In the genomic region with DNA sequence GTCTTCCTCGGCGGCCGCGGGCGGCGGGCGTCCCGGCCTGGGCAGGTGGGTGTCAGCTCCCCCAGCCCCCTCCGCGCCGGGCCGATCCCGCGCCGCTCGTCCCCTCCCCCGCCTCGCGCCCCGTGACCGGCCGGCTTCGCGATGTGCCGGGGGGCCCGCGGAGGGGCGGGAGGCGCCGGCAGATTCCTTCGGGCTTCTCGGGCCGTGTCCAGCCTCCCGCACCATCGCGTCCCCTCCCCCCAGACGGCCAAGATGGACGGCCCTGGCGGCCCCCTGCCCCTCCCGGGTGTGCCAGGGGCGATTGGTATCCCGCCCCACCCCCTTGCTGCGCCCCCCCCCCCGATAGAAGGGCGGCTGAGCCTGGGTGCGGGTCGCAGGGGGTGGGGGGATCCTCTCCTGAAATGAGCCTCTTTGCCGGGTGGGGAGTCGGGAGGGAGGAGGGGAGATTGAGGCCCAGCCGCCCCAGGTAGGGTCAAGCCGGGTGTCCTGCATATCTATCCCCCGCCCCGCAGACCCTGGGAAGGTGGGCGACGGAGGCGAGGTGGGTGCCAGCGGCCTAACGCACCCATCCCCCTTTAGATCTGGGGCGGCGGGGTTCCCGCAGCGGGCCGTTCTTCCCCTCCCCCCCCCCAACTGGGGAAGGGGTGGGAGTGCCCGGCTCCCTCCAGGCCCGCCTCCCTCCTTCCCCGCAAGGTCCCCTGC, we compare ENCODE assay signal across 8 mouse cellular contexts. TPM values are rescaled to one million over a fixed set of nuclear protein-coding genes. Genes with fewer than 3 reads are reported as not detected.
DNase-seq lines count a peak whose midpoint lies in the region; ATAC-seq and TF ChIP-seq lines count a peak whose summit lies in the region.

No protein-coding gene starts in this region.

- H3K36me3 ChIP-seq in G1E (replicated peaks) = peaks cover 26% of the 10 kb centered on the region
- no peaks in the 10 kb centered on the region; the same call in 1 of the 2 replicates for H3K36me3 ChIP-seq in embryonic facial prominence, embryonic 15.5 days
- peaks cover 1% of the 10 kb centered on the region; the same call in 1 of the 2 replicates for H3K36me3 ChIP-seq in heart, embryonic 15.5 days

- TF ChIP-seq CTCF in G1E (IDR thresholded peaks at IDR 0.05; ENCODE audit: low read depth, low read length) = no peak

- H3K4me2 ChIP-seq in embryonic facial prominence, embryonic 15.5 days (replicated peaks) = peak overlapping the region; percentile 73
- peak overlapping the region; percentile 83 for H3K4me2 ChIP-seq in heart, embryonic 15.5 days

- H3K27ac ChIP-seq in embryonic facial prominence, embryonic 15.5 days (replicated peaks) = peak overlapping the region; percentile 95
- H3K27ac ChIP-seq in heart, embryonic 15.5 days = peak overlapping the region; percentile 98

- WGBS in embryonic facial prominence, embryonic 15.5 days = under 1% methylated on average over 55 of the region's 66 CpGs
- under 1% methylated on average over 48 of the region's 66 CpGs for WGBS in heart, embryonic 15.5 days

- peak; percentile 44 for DNase-seq in G1E (ENCODE audit: low spot score)
- DNase-seq in adrenal gland, postnatal 25 days = peak; percentile 65
- peak; percentile 24 to 33 for DNase-seq in left cerebral cortex, postnatal 36 days (ENCODE audit: low spot score in 2 of 2)
- DNase-seq in mesoderm, embryonic 11.5 days (ENCODE audit: low read depth, low spot score) = peak; percentile 62
- DNase-seq in spleen, postnatal 4 days (ENCODE audit: low spot score in 2 of 2) = peak; percentile 42 to 78
- DNase-seq in layer of hippocampus, adult 9-11 months = no peak

- peak overlapping the region; percentile 90 for H3K4me3 ChIP-seq in G1E (ENCODE audit: low read depth, low read length)
- H3K4me3 ChIP-seq in embryonic facial prominence, embryonic 15.5 days (replicated peaks) = peak overlapping the region; percentile 97
- peak overlapping the region; percentile 82 for H3K4me3 ChIP-seq in heart, embryonic 15.5 days

- H3K9me3 ChIP-seq in G1E (replicated peaks) = no peaks in the 10 kb centered on the region
- H3K9me3 ChIP-seq in embryonic facial prominence, embryonic 15.5 days (replicated peaks) = no peaks in the 10 kb centered on the region
- no peaks in the 10 kb centered on the region for H3K9me3 ChIP-seq in heart, embryonic 15.5 days (replicated peaks)

- no peak for ATAC-seq in G1E (ENCODE audit: extremely low read depth, insufficient number of reproducible peaks, low FRiP score, poor library complexity, severe bottlenecking)
- peak; percentile 43 for ATAC-seq in embryonic facial prominence, embryonic 15.5 days (ENCODE audit: insufficient number of reproducible peaks, low FRiP score, low TSS enrichment, low read depth)
- ATAC-seq in heart, embryonic 15.5 days (replicated peaks; ENCODE audit: insufficient number of reproducible peaks, insufficient read depth, low FRiP score, low read depth) = peak; percentile 51

- intact Hi-C loops in left cerebral cortex, postnatal 36 days (cut with DNase I) = loop anchor here (5.0 kb wide), 2 partner anchors 55 to 130 kb away; no protein-coding TSS in a partner anchor

- peaks cover 43% of the 10 kb centered on the region for H3K4me1 ChIP-seq in G1E (ENCODE audit: insufficient read depth, low read depth, low read length)
- peaks cover 24% of the 10 kb centered on the region for H3K4me1 ChIP-seq in embryonic facial prominence, embryonic 15.5 days
- H3K4me1 ChIP-seq in heart, embryonic 15.5 days (replicated peaks) = peaks cover 35% of the 10 kb centered on the region

- peak overlapping the region; percentile 90 for H3K9ac ChIP-seq in embryonic facial prominence, embryonic 15.5 days
- H3K9ac ChIP-seq in heart, embryonic 15.5 days = peak overlapping the region; percentile 98

- H3K27me3 ChIP-seq in G1E (ENCODE audit: insufficient read depth, low read length) = no peaks in the 10 kb centered on the region
- H3K27me3 ChIP-seq in embryonic facial prominence, embryonic 15.5 days = no peaks in the 10 kb centered on the region
- H3K27me3 ChIP-seq in heart, embryonic 15.5 days = no peaks in the 10 kb centered on the region

RNA-seq across cellular contexts. Expression of a gene that starts 1.2 kb away (rescaled TPM):
- total RNA-seq in G1E (2014; fragmentation: Nextera tagmentation) (132 and 151 TPM in 2 replicates), G1E (2017) (30.0 and 38.0 TPM in 2 replicates)
- polyA plus RNA-seq in G1E (2012) = 42.3 and 57.5 TPM in 2 replicates
- total RNA-seq in adrenal gland, postnatal 25 days (2021) = 172 and 216 TPM in 2 replicates
- 60.5 and 65.2 TPM in 2 replicates for polyA plus RNA-seq in embryonic facial prominence, embryonic 15.5 days (2015; fragmentation: Nextera tagmentation; extraction: Ambion mirVana)
- polyA plus RNA-seq in heart, embryonic 15.5 days (2015; fragmentation: Nextera tagmentation; extraction: Ambion mirVana) = 59.4 and 63.7 TPM in 2 replicates
- total RNA-seq in left cerebral cortex, postnatal 36 days (2021) = 100 to 1,000 TPM; 204 to 251 TPM

RNA-seq across cellular contexts. Expression of a gene that starts 52.0 kb away (rescaled TPM):
- 29.9 and 30.0 TPM in 2 replicates for total RNA-seq in G1E (2014; fragmentation: Nextera tagmentation)
- 63.4 and 70.1 TPM in 2 replicates for total RNA-seq in G1E (2017)
- polyA plus RNA-seq in G1E (2012) = 10.6 and 12.8 TPM in 2 replicates
- 55.1 and 64.3 TPM in 2 replicates for total RNA-seq in adrenal gland, postnatal 25 days (2021)
- polyA plus RNA-seq in embryonic facial prominence, embryonic 15.5 days (2015; fragmentation: Nextera tagmentation; extraction: Ambion mirVana) = 47.4 and 50.2 TPM in 2 replicates
- 22.7 and 28.5 TPM in 2 replicates for polyA plus RNA-seq in heart, embryonic 15.5 days (2015; fragmentation: Nextera tagmentation; extraction: Ambion mirVana)
- total RNA-seq in left cerebral cortex, postnatal 36 days (2021) = 10 to 100 TPM; 64.5 to 69.5 TPM

RNA-seq across cellular contexts. Expression of a gene that starts 52.1 kb away (rescaled TPM):
- total RNA-seq in G1E (2014; fragmentation: Nextera tagmentation) (10.3 and 17.3 TPM in 2 replicates), G1E (2017) (5.6 and 7.4 TPM in 2 replicates)
- polyA plus RNA-seq in G1E (2012) = 4.4 and 7.2 TPM in 2 replicates
- total RNA-seq in adrenal gland, postnatal 25 days (2021) = 21.8 and 26.2 TPM in 2 replicates
- 2.8 and 3.4 TPM in 2 replicates for polyA plus RNA-seq in embryonic facial prominence, embryonic 15.5 days (2015; fragmentation: Nextera tagmentation; extraction: Ambion mirVana)
- 1.6 and 2.5 TPM in 2 replicates for polyA plus RNA-seq in heart, embryonic 15.5 days (2015; fragmentation: Nextera tagmentation; extraction: Ambion mirVana)
- total RNA-seq in left cerebral cortex, postnatal 36 days (2021) = 1 to 10 TPM; 4.0 to 5.3 TPM
